Mouse (Mus musculus): ENCODE measurements around the gene Mark3.

DNA sequence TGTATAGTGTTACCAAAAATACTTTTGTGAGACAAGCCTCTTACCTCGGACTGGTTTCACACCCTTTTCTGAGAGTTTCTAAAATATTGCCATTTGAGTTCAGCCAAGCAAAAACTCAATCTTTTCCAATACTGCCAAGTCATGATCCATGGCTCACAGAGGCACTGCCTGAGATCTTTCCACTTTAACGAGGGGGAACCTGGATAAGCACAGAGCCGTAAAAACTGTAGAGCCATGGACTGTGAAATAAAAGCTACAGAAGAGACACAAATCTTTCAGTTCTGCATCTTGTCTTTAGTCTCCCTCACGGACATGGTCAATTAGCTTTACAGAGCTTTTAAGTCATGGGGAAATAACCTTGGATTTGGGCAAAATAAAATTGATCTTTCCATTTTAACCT lies 37.6 kb upstream of the Mark3 start:
- no peak for TF ChIP-seq CHD2 (IDR thresholded peaks at IDR 0.05; ENCODE audit: low read depth, low read length)
- TF ChIP-seq ZC3H11A (IDR thresholded peaks at IDR 0.05; ENCODE audit: borderline replicate concordance, low read depth, low read length), result no peak
